Mouse (Mus musculus): Measurements from ENCODE around the gene Golga3. TPM values are rescaled to one million over a fixed set of nuclear protein-coding genes. Genes with fewer than 3 reads are reported as not detected.

Gene Golga3
- 47.0 TPM for polyA plus RNA-seq (2017; shearing (Covaris generic))

GRCm38 (mm10) chr5:110176362-110177020, at the start of gene Golga3:
Gene Golga3, plus strand, starts transcription at chr5:110176701.

DNA sequence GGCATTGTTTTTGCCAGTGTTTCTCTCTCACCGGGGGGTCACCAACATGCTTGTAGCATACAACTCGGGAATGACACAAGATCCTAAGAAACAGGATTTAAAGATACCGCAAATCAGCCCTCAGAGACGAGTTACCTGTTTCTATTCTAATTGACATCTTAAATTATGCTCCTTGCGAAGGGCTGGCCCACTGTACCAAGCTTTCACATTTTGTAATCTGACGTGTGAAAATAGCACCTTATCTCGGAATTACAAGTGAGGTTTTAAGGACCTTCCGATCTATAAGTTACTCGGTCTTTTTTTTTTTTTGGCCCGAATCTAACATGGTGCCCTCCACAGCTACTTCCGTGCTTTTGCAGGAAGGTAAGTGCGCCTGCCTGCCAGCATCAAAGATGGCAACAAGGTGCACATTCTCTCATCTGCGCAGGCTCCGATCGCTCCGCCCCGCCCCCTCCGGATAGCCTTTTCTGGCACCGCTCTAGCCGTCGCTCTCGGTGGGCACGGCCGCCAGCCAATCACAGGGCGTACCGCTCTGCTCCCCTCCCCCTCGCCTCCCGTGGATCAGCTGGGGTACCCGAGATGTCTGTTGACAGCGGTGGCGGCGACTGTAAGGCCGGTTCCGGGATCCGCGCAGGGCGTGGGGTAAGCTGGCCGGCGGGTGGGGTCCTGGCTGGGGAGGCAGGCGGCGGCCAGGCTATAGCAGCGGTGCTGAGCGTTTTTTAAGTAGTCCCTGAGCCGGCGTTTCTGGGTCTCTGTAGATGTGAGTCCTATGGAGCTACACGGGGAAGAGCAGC, 41.0 kb upstream of the Golga3 start, which contains the start of gene Chfr:
Chfr (plus strand) TSS at position 550 of the 794 bp plus-strand sequence.

GRCm38 (mm10) chr5:110230780-110231461, 54.4 kb downstream of the Golga3 start, which contains the start of gene Ankle2:
Gene Ankle2, plus strand, starts transcription at chr5:110231004.

DNA sequence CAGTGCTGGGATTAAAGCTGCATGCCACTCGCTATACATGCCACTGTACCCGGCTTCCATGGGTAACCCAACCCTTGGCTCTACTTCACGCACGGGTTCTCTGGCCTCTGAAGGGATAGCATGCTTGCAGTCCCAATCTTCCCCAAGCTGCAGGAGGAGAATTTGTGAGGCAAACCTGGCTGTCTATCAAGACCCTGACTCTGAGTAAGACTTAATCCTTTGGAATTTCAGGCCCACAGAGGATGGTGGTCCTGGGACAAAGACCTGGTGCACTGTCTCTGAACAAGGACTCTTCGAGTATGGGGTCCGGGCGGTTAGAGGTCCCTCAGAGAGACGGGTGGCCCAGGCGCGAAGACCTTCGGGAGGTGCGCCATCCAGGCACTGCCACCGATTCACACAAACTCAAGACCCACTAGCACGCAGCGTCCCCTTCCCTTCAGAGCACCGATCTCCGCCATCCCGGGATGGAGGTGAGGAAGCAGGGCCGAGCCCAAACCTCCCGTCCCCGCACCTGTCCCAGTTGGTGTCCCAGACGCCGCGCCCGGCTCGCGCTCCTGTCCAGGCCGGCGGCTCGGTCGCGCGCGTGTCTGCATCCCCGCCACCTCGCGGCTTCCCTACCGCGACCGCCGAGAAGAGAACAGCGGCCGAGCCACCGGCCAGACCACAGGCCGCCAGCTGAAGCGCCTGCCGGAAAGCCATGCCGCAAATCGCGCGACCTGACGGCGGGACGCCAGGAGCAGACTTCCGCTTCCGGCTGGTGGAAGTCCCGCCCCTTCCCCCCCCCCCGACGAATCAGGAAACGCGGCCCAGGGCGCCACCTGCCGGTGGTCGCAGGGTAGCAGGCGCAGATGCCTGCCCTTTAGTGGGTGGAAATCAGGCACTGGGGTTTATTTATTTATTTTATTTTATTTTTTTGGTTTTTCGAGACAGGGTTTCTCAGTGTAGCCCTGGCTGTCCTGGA, 92.9 kb downstream of the Golga3 start, which contains the start of gene Pgam5:
Pgam5 (minus strand) TSS at position 773 of the 961 bp plus-strand sequence.

Other genes with a start within 250 kb of the Golga3 start
- 35.3 TPM for gene Zfp932, start 180.2 kb upstream of the Golga3 start, polyA plus RNA-seq (2017; shearing (Covaris generic))
- gene Gm17655, start 104.2 kb upstream of the Golga3 start, polyA plus RNA-seq (2017; shearing (Covaris generic)): 15.3 TPM
- gene Gm35315, start 82.3 kb upstream of the Golga3 start, polyA plus RNA-seq (2017; shearing (Covaris generic)): 3.8 TPM
- 3.8 TPM for gene Plcxd1, start 76.7 kb upstream of the Golga3 start, polyA plus RNA-seq (2017; shearing (Covaris generic))
- gene Gtpbp6, start 68.5 kb upstream of the Golga3 start, polyA plus RNA-seq (2017; shearing (Covaris generic)): 37.1 TPM
- 5.8 TPM for gene Zfp605, start 66.6 kb upstream of the Golga3 start, polyA plus RNA-seq (2017; shearing (Covaris generic))
- 98.6 TPM for gene Chfr, start 40.9 kb upstream of the Golga3 start, polyA plus RNA-seq (2017; shearing (Covaris generic))
- 7.0 TPM for gene Ankle2, start 54.3 kb downstream of the Golga3 start, polyA plus RNA-seq (2017; shearing (Covaris generic))
- 15.2 TPM for gene Pgam5, start 93.2 kb downstream of the Golga3 start, polyA plus RNA-seq (2017; shearing (Covaris generic))
- 3.2 TPM for gene Pxmp2, start 109.5 kb downstream of the Golga3 start, polyA plus RNA-seq (2017; shearing (Covaris generic))
- gene Pole, start 109.6 kb downstream of the Golga3 start, polyA plus RNA-seq (2017; shearing (Covaris generic)): 8.8 TPM
- not detected for gene P2rx2, start 166.5 kb downstream of the Golga3 start, polyA plus RNA-seq (2017; shearing (Covaris generic))
- gene Lrcol1, start 168.0 kb downstream of the Golga3 start, polyA plus RNA-seq (2017; shearing (Covaris generic)): not detected

Measured in CD4-positive, CD25-positive, alpha-beta regulatory T cell, adult 9 weeks (primary cell).